Mouse (Mus musculus) CD4-positive, CD25-positive, alpha-beta regulatory T cell, adult 4 months (primary cell): ENCODE data around the gene Sytl4. TPM values are rescaled to one million over a fixed set of nuclear protein-coding genes. Genes with fewer than 3 reads are reported as not detected.

ENCODE experiments used
- ATAC-seq: one replicate; pipeline ENCODE4 v1.8.0; 2017
- polyA plus RNA-seq, 2 experiments: library from polyadenylated mRNA; unstranded; fragments of 100-300 nt; shearing (Covaris generic); gene quantifications; one replicate each; pipeline ENCODE4 v1.2.1; 2017

Sytl4 gene
- 1 to 10 TPM; 2.1 to 3.0 TPM for polyA plus RNA-seq

- ATAC-seq = no peak
Measured at GRCm38 (mm10) chrX:133981231-133982002, at the start of gene Sytl4. Sytl4 (minus strand) TSS chrX:133981812.

GRCm38 (mm10) chrX:134020664-134021063 lies 39.1 kb upstream of the Sytl4 start:
- ATAC-seq = no peak

GRCm38 (mm10) chrX:134019005-134019404 lies 37.4 kb upstream of the Sytl4 start:
- peak; percentile 90 for ATAC-seq

GRCm38 (mm10) chrX:133995866-133996265 lies 14.3 kb upstream of the Sytl4 start:
- ATAC-seq = no peak

GRCm38 (mm10) chrX:133964615-133965014 lies 17.0 kb downstream of the Sytl4 start:
- ATAC-seq = no peak

GRCm38 (mm10) chrX:133960617-133961016 lies 21.0 kb downstream of the Sytl4 start:
- peak; percentile 89 for ATAC-seq

- ATAC-seq = no peak
Measured at GRCm38 (mm10) chrX:133954661-133955060, 27.0 kb downstream of the Sytl4 start.

- peak; percentile 99 for ATAC-seq
Measured at GRCm38 (mm10) chrX:133947427-133947826, 34.2 kb downstream of the Sytl4 start.

- ATAC-seq = no peak
Measured at GRCm38 (mm10) chrX:133939561-133939960, 42.1 kb downstream of the Sytl4 start.

GRCm38 (mm10) chrX:133936605-133937225 lies 44.9 kb downstream of the Sytl4 start:
- no peak for ATAC-seq

GRCm38 (mm10) chrX:133931302-133932013 lies 50.2 kb downstream of the Sytl4 start:
- ATAC-seq = peak; percentile 57

- ATAC-seq = no peak
Measured at GRCm38 (mm10) chrX:133926760-133927159, 54.9 kb downstream of the Sytl4 start.

GRCm38 (mm10) chrX:133921187-133921586 lies 60.4 kb downstream of the Sytl4 start:
- ATAC-seq = no peak

- no peak for ATAC-seq
Measured at GRCm38 (mm10) chrX:133914219-133914618, 67.4 kb downstream of the Sytl4 start.

- no peak for ATAC-seq
Measured at GRCm38 (mm10) chrX:133913006-133913405, 68.6 kb downstream of the Sytl4 start.

- ATAC-seq = no peak
Measured at GRCm38 (mm10) chrX:133911397-133912103, 70.1 kb downstream of the Sytl4 start.

GRCm38 (mm10) chrX:133908261-133908660 lies 73.4 kb downstream of the Sytl4 start, which contains the start of gene Srpx2:
Srpx2 (plus strand) TSS chrX:133908426.
- ATAC-seq = no peak

GRCm38 (mm10) chrX:133898014-133898542 lies 83.5 kb downstream of the Sytl4 start, which contains the start of gene Tspan6:
Tspan6 (minus strand) TSS chrX:133898429.
- peak; percentile 94 for ATAC-seq

- ATAC-seq = no peak
Measured at GRCm38 (mm10) chrX:133888111-133888510, 93.5 kb downstream of the Sytl4 start.

GRCm38 (mm10) chrX:133887308-133887707 lies 94.3 kb downstream of the Sytl4 start:
- peak; percentile 49 for ATAC-seq
